Mouse (Mus musculus) hindbrain, postnatal 0 days (tissue): ENCODE data around the gene Mex3d. TPM values are rescaled to one million over a fixed set of nuclear protein-coding genes. Genes with fewer than 3 reads are reported as not detected.
A peak's percentile ranks its signal among the peaks of the same experiment; 100 is the strongest.

Source experiments
- ATAC-seq: fragments of 200-750 bp; cut with Nextera tagmentation; 2 replicates; pipeline ENCODE4 v1.8.0; 2017; ENCODE audit warnings: mild to moderate bottlenecking, moderate TSS enrichment, moderate library complexity
- DNase-seq: peaks from one replicate; pipeline ENCODE4 v3.0.0-alpha.2; 2015; ENCODE audit warnings: low spot score
- H3K27ac ChIP-seq: fragments of 300-500 bp; sonication (generic); 2 replicates; pipeline ENCODE4 v1.5.1; 2014; ENCODE audit warnings: mild to moderate bottlenecking
- H3K27me3 ChIP-seq: fragments of 300-500 bp; sonication (generic); 2 replicates; pipeline ENCODE4 v1.6.1; 2014; ENCODE audit warnings: low read length, mixed read lengths; ENCODE audit not compliant: insufficient read depth
- H3K36me3 ChIP-seq: fragments of 300-500 bp; sonication (generic); 2 replicates; pipeline ENCODE4 v1.6.1; 2014; ENCODE audit warnings: low read length, mixed read lengths; ENCODE audit not compliant: insufficient read depth
- H3K4me1 ChIP-seq: fragments of 300-500 bp; sonication (generic); 2 replicates; pipeline ENCODE4 v1.6.1; 2014; ENCODE audit warnings: antibody characterized with exemption, low read length, mixed read lengths; ENCODE audit not compliant: insufficient read depth
- H3K4me2 ChIP-seq: fragments of 300-500 bp; sonication (generic); 2 replicates; pipeline ENCODE4 v1.6.1; 2014; ENCODE audit warnings: low read depth, mild to moderate bottlenecking, low read length, moderate library complexity, mixed read lengths
- H3K4me3 ChIP-seq: fragments of 300-500 bp; sonication (generic); 2 replicates; pipeline ENCODE4 v1.5.1; 2014; ENCODE audit warnings: low read length
- H3K9ac ChIP-seq: fragments of 300-500 bp; sonication (generic); replicated peaks from 2 replicates; pipeline ENCODE4 v1.6.1; 2014; ENCODE audit warnings: mild to moderate bottlenecking, low read length, moderate library complexity, mixed read lengths
- H3K9me3 ChIP-seq: fragments of 300-500 bp; sonication (generic); 2 replicates; pipeline ENCODE4 v1.6.1; 2016; ENCODE audit warnings: low read length, mixed read lengths
- CTCF ChIP-seq: IDR thresholded peaks from 2 replicates; pipeline ENCODE4 v1.5.1; 2016; ENCODE audit warnings: antibody characterized with exemption, control low read depth, low read depth
- WGBS: fragments of 180-500 bp; shearing (Covaris S2); extraction: QIAGEN DNeasy Blood & Tissue Kit; methylation state at CpG from one replicate; pipeline ENCODE4 v1.1.7; 2014; 5-methylcytosine and 5-hydroxymethylcytosine counted together
- polyA plus RNA-seq: library from polyadenylated mRNA; unstranded; fragments of >200 nt; fragmentation: Nextera tagmentation; extraction: Ambion mirVana; gene quantifications from 2 replicates; pipeline ENCODE4 v1.2.1, GENCODE M21; 2015
- total RNA-seq: library from RNA; depleted of rRNA; stranded (reverse); fragments of >200 nt; gene quantifications from 2 replicates; pipeline ENCODE4 v1.2.3, GENCODE M21; 2014; rRNA removed

Gene Mex3d
- total RNA-seq (129 and 145 TPM in 2 replicates), polyA plus RNA-seq (11.6 and 14.2 TPM in 2 replicates)

- ATAC-seq (peak; percentile 61), DNase-seq (peak; percentile 95)
- H3K27me3 ChIP-seq, result no peaks in the 10 kb centered on the region
- peak within 1 kb of the TSS; percentile 98 for H3K9ac ChIP-seq
- TF ChIP-seq CTCF, result no peak
- H3K27ac ChIP-seq, result peak within 1 kb of the TSS; percentile 98
- peak within 1 kb of the TSS; percentile 95 for H3K4me3 ChIP-seq
- H3K4me2 ChIP-seq, result peak within 1 kb of the TSS; percentile 99
- 3% methylated on average over 14 of the region's 61 CpGs for WGBS
- no peaks in the 10 kb centered on the region for H3K9me3 ChIP-seq
- H3K4me1 ChIP-seq, result peaks cover 26% of the 10 kb centered on the region
- H3K36me3 ChIP-seq, result peaks cover 19% of the 10 kb centered on the region; the same call in 1 of the 2 replicates
Observed at GRCm38 (mm10) chr10:80387522-80387959, at the start of gene Mex3d. Mex3d (minus strand) TSS chr10:80387659.

- Histone ChIP-seq H3K4me1 (peaks cover 11% of the 10 kb centered on the region; the same call in 1 of the 2 replicates), H3K4me3 (no peak overlapping the region), H3K9ac (no peak overlapping the region), H3K9me3 (no peaks in the 10 kb centered on the region), H3K27ac (no peak overlapping the region), H3K36me3 (no peaks in the 10 kb centered on the region), H3K27me3 (no peaks in the 10 kb centered on the region), H3K4me2 (no peak overlapping the region)
- no peak for ATAC-seq
- no peak for DNase-seq
- 12% methylated on average over 9 of the region's 9 CpGs for WGBS
- TF ChIP-seq CTCF, result no peak
Observed at GRCm38 (mm10) chr10:80436276-80436675, 48.8 kb upstream of the Mex3d start.

- no peak for DNase-seq
- no peaks in the 10 kb centered on the region for H3K27me3 ChIP-seq
- no peak overlapping the region for H3K4me2 ChIP-seq
- no peak overlapping the region for H3K27ac ChIP-seq
- TF ChIP-seq CTCF, result no peak
- WGBS, result 43% methylated on average over 7 of the region's 7 CpGs
- ATAC-seq, result no peak
- H3K36me3 ChIP-seq, result no peaks in the 10 kb centered on the region
- H3K9ac ChIP-seq, result no peak overlapping the region
- H3K4me1 ChIP-seq, result peaks cover 11% of the 10 kb centered on the region; the same call in 1 of the 2 replicates
- H3K4me3 ChIP-seq, result no peak overlapping the region
- no peaks in the 10 kb centered on the region for H3K9me3 ChIP-seq
Observed at GRCm38 (mm10) chr10:80435764-80436163, 48.3 kb upstream of the Mex3d start.

- no peak overlapping the region for H3K9ac ChIP-seq
- no peak overlapping the region for H3K4me3 ChIP-seq
- TF ChIP-seq CTCF, result no peak
- no peak overlapping the region for H3K4me2 ChIP-seq
- no peak for ATAC-seq
- H3K4me1 ChIP-seq, result peaks cover 11% of the 10 kb centered on the region; the same call in 1 of the 2 replicates
- H3K36me3 ChIP-seq, result 0 out of 2 replicates have a peak, but pooled peaks cover 7% of the 10 kb centered on the region
- H3K9me3 ChIP-seq, result no peaks in the 10 kb centered on the region
- no peak overlapping the region for H3K27ac ChIP-seq
- WGBS, result 78% methylated on average over 3 of the region's 3 CpGs
- no peak for DNase-seq
- no peaks in the 10 kb centered on the region for H3K27me3 ChIP-seq
Observed at GRCm38 (mm10) chr10:80434823-80435222, 47.4 kb upstream of the Mex3d start.

GRCm38 (mm10) chr10:80434233-80434592 lies 46.8 kb upstream of the Mex3d start:
- no peaks in the 10 kb centered on the region for H3K9me3 ChIP-seq
- H3K9ac ChIP-seq, result no peak overlapping the region
- no peak overlapping the region for H3K27ac ChIP-seq
- WGBS, result 12% methylated on average over 8 of the region's 8 CpGs
- no peak for TF ChIP-seq CTCF
- no peak overlapping the region for H3K4me2 ChIP-seq
- H3K36me3 ChIP-seq, result 0 out of 2 replicates have a peak, but pooled peaks cover 13% of the 10 kb centered on the region
- DNase-seq (no peak), ATAC-seq (no peak)
- peaks cover 11% of the 10 kb centered on the region; the same call in 1 of the 2 replicates for H3K4me1 ChIP-seq
- no peaks in the 10 kb centered on the region for H3K27me3 ChIP-seq
- 0 out of 2 replicates have a peak overlapping the region, but pooled peaks have one; percentile 96 for H3K4me3 ChIP-seq

GRCm38 (mm10) chr10:80433513-80434232 lies 46.2 kb upstream of the Mex3d start, which contains the start of gene Tcf3:
Tcf3 (minus strand) TSS chr10:80433647.
- under 1% methylated on average over 59 of the region's 61 CpGs for WGBS
- 0 out of 2 replicates have a peak, but pooled peaks cover 16% of the 10 kb centered on the region for H3K36me3 ChIP-seq
- peak within 1 kb of the TSS; percentile 96 for H3K27ac ChIP-seq
- DNase-seq (peak; percentile 99), ATAC-seq (peak; percentile 96)
- H3K9ac ChIP-seq, result peak within 1 kb of the TSS; percentile 98
- H3K27me3 ChIP-seq, result no peaks in the 10 kb centered on the region
- H3K4me1 ChIP-seq, result peaks cover 11% of the 10 kb centered on the region; the same call in 1 of the 2 replicates
- no peaks in the 10 kb centered on the region for H3K9me3 ChIP-seq
- H3K4me2 ChIP-seq, result peak within 1 kb of the TSS; percentile 72
- peak within 1 kb of the TSS; percentile 96 for H3K4me3 ChIP-seq
- no peak; the same call in 1 of the 2 replicates for TF ChIP-seq CTCF
